9 mouse cellular contexts compared by ENCODE assay signal in the genomic region with DNA sequence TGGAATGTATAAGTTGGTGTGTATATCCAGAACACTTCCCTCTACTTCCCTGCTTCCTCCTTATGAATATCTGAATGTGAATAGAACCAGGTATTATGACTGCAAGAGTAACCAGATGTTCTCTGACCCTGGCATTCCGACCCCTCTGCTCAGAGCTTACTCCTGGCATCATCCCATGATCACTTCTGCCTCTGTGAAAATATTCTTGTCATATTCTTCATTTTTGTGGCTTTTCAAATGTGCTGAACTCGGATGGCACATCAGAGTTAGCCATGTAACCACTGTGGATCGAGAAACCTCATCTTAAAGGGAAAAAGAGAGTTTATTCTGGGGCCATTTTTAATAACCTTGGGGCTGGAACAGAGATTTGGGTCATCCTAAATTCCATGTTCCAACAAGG. TPM values are rescaled to one million over a fixed set of nuclear protein-coding genes. Genes with fewer than 3 reads are reported as not detected.
DNase-seq lines count a peak whose midpoint lies in the region; ATAC-seq lines count a peak whose summit lies in the region.
"Had no signal": no experiment of that assay in that cellular context is flagged by ENCODE, and none has a peak within 500 bp of the region (broad histone marks: within the 10 kb centered on the region; RNA-seq: fewer than 3 reads in every experiment).

Gene Meig1, minus strand, starts transcription at position 101 of the 400 bp plus-strand sequence.

- peak within 1 kb of the TSS; percentile 93 for H3K4me3 ChIP-seq in megakaryocyte, embryonic 14.5 days (replicated peaks)
- no peak within 1 kb of the TSS for H3K4me3 ChIP-seq in intestine, embryonic 16.5 days (ENCODE audit: low read length)
- no peak within 1 kb of the TSS; the same call in 1 of the 2 replicates for H3K4me3 ChIP-seq in neural tube, embryonic 15.5 days (replicated peaks)

- peaks cover 15% of the 10 kb centered on the region for H3K36me3 ChIP-seq in megakaryocyte, embryonic 14.5 days (replicated peaks; ENCODE audit: low read length)
- H3K36me3 ChIP-seq in intestine, embryonic 16.5 days (ENCODE audit: control insufficient read depth, insufficient read depth, low read length), result no peaks in the 10 kb centered on the region
- H3K36me3 ChIP-seq in neural tube, embryonic 15.5 days, result no peaks in the 10 kb centered on the region

- no peak within 1 kb of the TSS for H3K27ac ChIP-seq in intestine, embryonic 16.5 days (ENCODE audit: low read length)
- no peak within 1 kb of the TSS for H3K27ac ChIP-seq in neural tube, embryonic 15.5 days (replicated peaks)

- H3K4me2 ChIP-seq in intestine, embryonic 16.5 days (ENCODE audit: low read depth, low read length), result peak within 1 kb of the TSS; percentile 83; the same call in 1 of the 2 replicates
- H3K4me2 ChIP-seq in neural tube, embryonic 15.5 days, result peak within 1 kb of the TSS; percentile 97

- WGBS in intestine, embryonic 16.5 days, result 67% methylated on average over 3 of the region's 3 CpGs
- 75% methylated on average over 3 of the region's 3 CpGs for WGBS in neural tube, embryonic 15.5 days

- peaks cover 38% of the 10 kb centered on the region for H3K4me1 ChIP-seq in megakaryocyte, embryonic 14.5 days
- H3K4me1 ChIP-seq in intestine, embryonic 16.5 days (ENCODE audit: control insufficient read depth, insufficient read depth, low read length), result 0 out of 2 replicates have a peak, but pooled peaks cover 9% of the 10 kb centered on the region
- peaks cover 26% of the 10 kb centered on the region for H3K4me1 ChIP-seq in neural tube, embryonic 15.5 days

- H3K9ac ChIP-seq in intestine, embryonic 16.5 days (ENCODE audit: low read depth, low read length), result no peak within 1 kb of the TSS
- no peak within 1 kb of the TSS for H3K9ac ChIP-seq in neural tube, embryonic 15.5 days (replicated peaks)

- DNase-seq in heart, adult 11 months, result peak; percentile 40
- no peak for DNase-seq in heart, adult 8-10 months (ENCODE audit: low spot score)
- DNase-seq in ovary, postnatal 14 days (ENCODE audit: low spot score), result no peak
- no peak for DNase-seq in adrenal gland, adult 2 months
- DNase-seq: thymus, postnatal 36 days had no signal

- ATAC-seq in megakaryocyte, adult 5-6 weeks (ENCODE audit: poor library complexity, severe bottlenecking), result no peak
- ATAC-seq in intestine, embryonic 16.5 days, result no peak
- no peak for ATAC-seq in neural tube, embryonic 15.5 days (ENCODE audit: low FRiP score)

- no peaks in the 10 kb centered on the region for H3K9me3 ChIP-seq in megakaryocyte, embryonic 14.5 days
- H3K9me3 ChIP-seq in intestine, embryonic 16.5 days (ENCODE audit: control insufficient read depth, low read length), result no peaks in the 10 kb centered on the region
- H3K9me3 ChIP-seq in neural tube, embryonic 15.5 days (replicated peaks), result no peaks in the 10 kb centered on the region

- peaks cover 12% of the 10 kb centered on the region for H3K27me3 ChIP-seq in megakaryocyte, embryonic 14.5 days (replicated peaks)
- no peaks in the 10 kb centered on the region; the same call in 1 of the 2 replicates for H3K27me3 ChIP-seq in intestine, embryonic 16.5 days (replicated peaks; ENCODE audit: control insufficient read depth, insufficient read depth, low read length)
- H3K27me3 ChIP-seq in neural tube, embryonic 15.5 days (replicated peaks), result peaks cover 7% of the 10 kb centered on the region; the same call in 1 of the 2 replicates

RNA-seq across cellular contexts. Expression of gene Meig1, which starts in this region (rescaled TPM):
- 1 to 10 TPM; 1.0 to 5.4 (median 2.0) TPM for total RNA-seq in heart, adult 8-10 months (2022)
- 0.57 TPM in 1 of 2 replicates, not detected in the other for polyA plus RNA-seq in megakaryocyte, embryonic 14.5 days (2012; ENCODE audit: insufficient read depth, low replicate concordance)
- total RNA-seq in megakaryocyte, adult 5-6 weeks (2015), result not detected in 2 replicates
- not detected in 2 replicates for total RNA-seq in megakaryocyte, adult 5-6 weeks (2017)
- 0.60 TPM in 1 of 2 replicates, not detected in the other for polyA plus RNA-seq in intestine, embryonic 16.5 days (2015; fragmentation: Nextera tagmentation; extraction: Ambion mirVana)
- polyA plus RNA-seq in neural tube, embryonic 15.5 days (2015; fragmentation: Nextera tagmentation; extraction: Ambion mirVana), result 3.8 and 4.7 TPM in 2 replicates
- total RNA-seq in adrenal gland, adult 2 months (2021), result not detected
- not detected in 2 replicates for polyA plus RNA-seq in adrenal gland, adult 2 months (2012; rRNA removed)
